Mouse (Mus musculus): ENCODE results near the gene Zp3r. TPM values are rescaled to one million over a fixed set of nuclear protein-coding genes. Genes with fewer than 3 reads are reported as not detected.
"Not testable (repeated sequence)": the region's sequence is repeated elsewhere in the genome, so short reads cannot be mapped to it uniquely, and the experiment has no call there.

Gene Zp3r
- not detected in 2 replicates for polyA plus RNA-seq (2015; fragmentation: Nextera tagmentation; extraction: Ambion mirVana)

DNA sequence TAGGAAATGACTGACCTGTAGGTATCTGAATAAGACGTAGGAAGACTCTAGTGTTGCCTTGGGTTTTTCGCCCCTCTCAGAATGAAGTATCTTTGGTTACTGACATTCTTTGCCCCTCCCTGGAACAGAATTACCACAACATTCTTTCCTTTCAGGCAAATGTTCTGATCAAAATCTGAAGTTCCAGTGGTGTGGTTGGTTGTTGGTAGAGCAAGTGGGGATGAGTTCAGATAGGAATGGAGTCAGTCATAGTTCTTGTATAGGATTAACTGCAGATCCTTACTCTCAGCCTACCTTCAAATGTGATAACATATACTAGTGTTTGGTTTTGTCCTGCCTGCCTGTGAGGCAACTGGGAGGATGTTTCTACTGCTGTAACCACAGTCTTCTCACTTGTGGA lies at the start of gene Zp3r:
Gene Zp3r, minus strand, starts transcription at position 101 of the 400 bp plus-strand sequence.
- Histone ChIP-seq H3K4me1 (no peaks in the 10 kb centered on the region), H3K36me3 (no peaks in the 10 kb centered on the region), H3K27me3 (replicated peaks) (no peaks in the 10 kb centered on the region), H3K4me2 (no peak within 1 kb of the TSS), H3K9ac (no peak within 1 kb of the TSS), H3K4me3 (no peak within 1 kb of the TSS), H3K27ac (replicated peaks) (no peak within 1 kb of the TSS), H3K9me3 (no peaks in the 10 kb centered on the region)
- no peak for ATAC-seq (ENCODE audit: extremely low read depth, insufficient number of reproducible peaks, low FRiP score, low TSS enrichment)
- 67% methylated on average over 2 of the region's 2 CpGs for WGBS

DNA sequence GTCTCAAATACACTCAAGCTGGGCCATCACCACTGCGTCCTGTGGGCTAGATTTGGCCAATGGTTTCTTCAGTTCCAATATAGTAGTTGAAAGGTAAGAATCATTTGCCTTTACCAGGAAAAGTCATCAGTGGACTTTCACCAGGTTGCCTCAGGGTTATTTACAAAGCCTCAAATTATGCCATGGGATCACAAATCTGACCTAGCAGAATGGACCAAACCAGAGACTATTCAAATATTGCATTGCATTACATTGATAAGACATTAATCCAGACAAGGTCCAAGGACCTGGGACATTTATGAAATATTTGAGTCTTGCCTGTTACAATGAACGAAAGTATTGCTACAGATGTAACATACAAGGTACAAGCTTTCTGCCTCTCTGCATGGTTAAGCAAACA lies 49.1 kb upstream of the Zp3r start:
- H3K9me3 ChIP-seq: no peaks in the 10 kb centered on the region
- no peak overlapping the region for H3K27ac ChIP-seq (replicated peaks)
- no peaks in the 10 kb centered on the region for H3K27me3 ChIP-seq (replicated peaks)
- H3K4me2 ChIP-seq: no peak overlapping the region
- H3K4me3 ChIP-seq: no peak overlapping the region
- WGBS: 74% methylated on average over 2 of the region's 2 CpGs
- H3K36me3 ChIP-seq: no peaks in the 10 kb centered on the region
- no peaks in the 10 kb centered on the region for H3K4me1 ChIP-seq
- ATAC-seq (ENCODE audit: extremely low read depth, insufficient number of reproducible peaks, low FRiP score, low TSS enrichment): no peak
- H3K9ac ChIP-seq: no peak overlapping the region

DNA sequence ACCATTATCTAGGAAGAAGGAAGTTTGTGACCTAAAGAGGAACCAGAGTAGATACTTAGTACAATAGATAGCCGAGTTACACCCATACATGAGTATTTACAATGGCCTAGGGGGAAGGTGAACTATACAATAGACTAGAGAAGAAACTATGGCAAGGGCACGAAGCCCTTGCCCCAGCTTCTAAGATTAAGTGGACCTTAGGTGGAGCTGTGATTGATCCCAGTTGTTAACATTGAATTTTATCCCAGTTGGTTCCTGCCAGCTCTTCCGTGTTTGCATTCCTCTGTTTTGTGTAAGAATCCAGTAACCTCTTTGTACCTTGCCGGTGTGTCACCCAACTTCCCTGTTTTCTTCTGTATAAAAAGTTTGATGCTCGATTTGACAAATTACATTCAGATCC lies 34.2 kb upstream of the Zp3r start:
- WGBS: 78% methylated on average over 5 of the region's 5 CpGs
- not testable (repeated sequence) for H3K9me3 ChIP-seq; H3K9ac ChIP-seq; H3K27ac ChIP-seq (replicated peaks); H3K27me3 ChIP-seq (replicated peaks); H3K4me2 ChIP-seq; H3K4me3 ChIP-seq; H3K4me1 ChIP-seq; H3K36me3 ChIP-seq; ATAC-seq (ENCODE audit: extremely low read depth, insufficient number of reproducible peaks, low FRiP score, low TSS enrichment)

DNA sequence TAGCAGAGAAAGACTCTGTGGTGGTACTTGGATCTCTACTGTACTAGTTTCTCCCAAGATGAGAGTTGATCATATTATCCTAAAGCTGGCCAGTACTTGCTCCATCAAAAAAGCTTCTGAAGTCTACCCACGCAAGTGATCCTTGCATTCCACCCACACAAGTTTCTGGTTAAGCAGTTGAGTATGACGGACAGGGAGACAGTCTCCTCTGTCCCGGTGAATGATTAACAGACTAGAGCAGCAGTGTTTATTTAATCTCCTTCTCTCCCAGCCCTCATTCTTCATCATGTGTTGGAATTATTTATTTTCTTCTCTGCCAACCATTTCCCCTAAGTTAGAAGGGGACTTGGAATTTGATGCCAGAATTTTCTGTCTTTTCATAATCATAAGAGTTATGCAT lies 32.0 kb upstream of the Zp3r start, which contains the start of gene C4bp:
Gene C4bp, minus strand, starts transcription at position 179 of the 400 bp plus-strand sequence.
- H3K27ac ChIP-seq (replicated peaks): no peak within 1 kb of the TSS
- WGBS: 65% methylated on average over 3 of the region's 3 CpGs
- H3K9me3 ChIP-seq: no peaks in the 10 kb centered on the region
- H3K4me2 ChIP-seq: no peak within 1 kb of the TSS
- no peaks in the 10 kb centered on the region for H3K36me3 ChIP-seq
- no peaks in the 10 kb centered on the region for H3K4me1 ChIP-seq
- ATAC-seq (ENCODE audit: extremely low read depth, insufficient number of reproducible peaks, low FRiP score, low TSS enrichment): no peak
- H3K9ac ChIP-seq: no peak within 1 kb of the TSS
- H3K4me3 ChIP-seq: no peak within 1 kb of the TSS
- H3K27me3 ChIP-seq (replicated peaks): no peaks in the 10 kb centered on the region

DNA sequence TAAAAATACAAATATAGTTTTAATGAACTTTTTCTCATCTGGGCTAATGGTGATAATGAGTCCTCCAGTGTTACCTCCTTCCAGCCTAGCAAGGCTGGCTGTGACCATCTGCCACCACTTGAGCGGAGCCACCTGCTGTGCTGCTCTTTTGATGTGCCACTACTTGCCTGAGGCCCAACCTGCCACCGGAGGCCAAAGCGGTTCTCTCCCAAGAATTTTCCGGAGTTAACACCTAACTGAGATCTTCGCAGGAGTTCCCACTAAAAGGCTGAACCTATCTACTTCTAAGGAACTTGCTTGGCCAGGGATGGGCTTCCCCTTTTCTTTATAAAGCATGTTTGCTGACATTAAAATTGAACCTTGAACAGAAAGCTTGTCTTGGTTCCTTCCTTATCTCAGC lies 30.2 kb upstream of the Zp3r start:
- 24% methylated on average over 5 of the region's 5 CpGs for WGBS
- not testable (repeated sequence) for H3K27ac ChIP-seq (replicated peaks); ATAC-seq (ENCODE audit: extremely low read depth, insufficient number of reproducible peaks, low FRiP score, low TSS enrichment); H3K9me3 ChIP-seq; H3K4me3 ChIP-seq; H3K9ac ChIP-seq; H3K27me3 ChIP-seq (replicated peaks); H3K36me3 ChIP-seq; H3K4me1 ChIP-seq; H3K4me2 ChIP-seq

DNA sequence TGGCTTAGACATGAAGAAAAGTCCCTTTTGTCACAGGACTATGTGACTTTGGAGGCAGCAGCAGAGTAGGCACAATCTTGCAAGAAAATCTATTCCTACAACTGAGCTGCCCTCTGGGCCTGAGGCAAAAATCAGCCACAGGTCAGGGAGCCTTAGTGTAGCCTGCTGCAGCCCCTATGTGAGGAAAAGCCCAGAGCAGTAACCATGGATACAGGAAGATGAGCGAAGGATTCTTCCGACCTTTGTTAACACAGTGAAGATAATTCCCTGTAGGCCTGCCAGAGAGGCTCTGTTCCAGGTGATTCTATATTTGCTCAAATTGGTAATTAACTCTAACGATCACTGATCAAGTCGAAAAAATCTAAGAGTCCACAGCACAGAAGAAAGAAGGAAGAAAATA lies 14.7 kb upstream of the Zp3r start:
- H3K9ac ChIP-seq: no peak overlapping the region
- H3K9me3 ChIP-seq: no peaks in the 10 kb centered on the region
- H3K4me2 ChIP-seq: no peak overlapping the region
- no peak for ATAC-seq (ENCODE audit: extremely low read depth, insufficient number of reproducible peaks, low FRiP score, low TSS enrichment)
- no peaks in the 10 kb centered on the region for H3K27me3 ChIP-seq (replicated peaks)
- H3K4me1 ChIP-seq: no peaks in the 10 kb centered on the region
- no peak overlapping the region for H3K4me3 ChIP-seq
- no peak overlapping the region for H3K27ac ChIP-seq (replicated peaks)
- 63% methylated on average over 4 of the region's 4 CpGs for WGBS
- H3K36me3 ChIP-seq: no peaks in the 10 kb centered on the region

DNA sequence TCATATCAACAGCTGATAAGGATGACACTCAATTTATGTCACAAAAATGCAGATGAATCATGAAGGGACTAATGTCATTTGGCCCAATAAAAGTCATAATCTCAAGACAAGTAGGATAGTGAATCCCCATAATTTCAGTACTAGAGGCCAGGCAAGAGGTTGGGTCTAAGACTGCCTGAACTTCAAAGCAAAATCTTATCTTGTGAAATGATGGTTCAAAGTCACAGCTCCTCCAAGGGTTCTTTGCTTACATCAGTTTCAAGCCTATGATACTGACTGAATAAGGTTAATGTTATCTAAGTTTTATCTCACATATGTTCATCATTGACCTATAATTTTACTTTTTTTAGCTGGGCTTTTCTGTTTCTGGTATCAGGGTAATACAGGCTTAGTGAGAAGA lies 11.5 kb upstream of the Zp3r start:
- Histone ChIP-seq H3K4me2 (no peak overlapping the region), H3K27me3 (replicated peaks) (no peaks in the 10 kb centered on the region), H3K9me3 (no peaks in the 10 kb centered on the region), H3K9ac (no peak overlapping the region), H3K36me3 (no peaks in the 10 kb centered on the region), H3K4me1 (no peaks in the 10 kb centered on the region), H3K27ac (replicated peaks) (no peak overlapping the region), H3K4me3 (no peak overlapping the region)
- no peak for ATAC-seq (ENCODE audit: extremely low read depth, insufficient number of reproducible peaks, low FRiP score, low TSS enrichment)

DNA sequence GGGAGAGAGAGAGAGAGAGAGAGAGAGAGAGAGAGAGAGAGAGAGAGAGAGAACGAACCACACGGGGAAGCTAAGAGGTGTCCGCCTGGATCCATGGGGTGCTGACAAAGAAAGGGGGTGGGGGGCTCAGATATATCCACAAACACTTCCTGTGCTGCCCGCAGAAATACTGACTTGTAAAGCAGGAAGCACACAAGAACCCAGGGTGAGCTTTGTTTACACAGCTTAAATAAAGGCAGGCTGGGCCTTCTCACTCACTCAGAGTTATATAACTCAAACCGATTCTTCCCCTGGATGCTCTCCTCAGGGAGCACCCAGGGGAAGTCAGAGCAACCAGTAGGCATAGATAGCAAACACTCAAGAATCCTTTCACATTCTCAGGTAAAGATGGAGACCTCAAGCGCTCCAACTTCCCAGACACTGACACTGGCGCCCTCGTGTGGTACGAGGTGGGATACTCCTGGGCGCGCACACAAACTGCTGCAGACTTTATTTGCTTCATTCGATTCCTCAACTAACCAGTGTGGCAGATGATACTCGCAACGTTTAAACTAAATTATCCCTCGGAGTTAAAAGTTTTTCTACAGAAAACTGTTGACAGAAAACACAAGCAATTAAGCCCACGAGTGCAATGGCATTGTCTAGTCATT lies 4.5 kb upstream of the Zp3r start:
- Histone ChIP-seq H3K4me1 (no peaks in the 10 kb centered on the region), H3K36me3 (no peaks in the 10 kb centered on the region), H3K27me3 (replicated peaks) (no peaks in the 10 kb centered on the region), H3K9ac (no peak overlapping the region), H3K4me2 (peak overlapping the region; percentile 31), H3K9me3 (no peaks in the 10 kb centered on the region), H3K27ac (replicated peaks) (no peak overlapping the region), H3K4me3 (no peak overlapping the region; the same call in 1 of the 2 replicates)
- ATAC-seq (ENCODE audit: extremely low read depth, insufficient number of reproducible peaks, low FRiP score, low TSS enrichment): no peak
- 28% methylated on average over 16 of the region's 16 CpGs for WGBS

DNA sequence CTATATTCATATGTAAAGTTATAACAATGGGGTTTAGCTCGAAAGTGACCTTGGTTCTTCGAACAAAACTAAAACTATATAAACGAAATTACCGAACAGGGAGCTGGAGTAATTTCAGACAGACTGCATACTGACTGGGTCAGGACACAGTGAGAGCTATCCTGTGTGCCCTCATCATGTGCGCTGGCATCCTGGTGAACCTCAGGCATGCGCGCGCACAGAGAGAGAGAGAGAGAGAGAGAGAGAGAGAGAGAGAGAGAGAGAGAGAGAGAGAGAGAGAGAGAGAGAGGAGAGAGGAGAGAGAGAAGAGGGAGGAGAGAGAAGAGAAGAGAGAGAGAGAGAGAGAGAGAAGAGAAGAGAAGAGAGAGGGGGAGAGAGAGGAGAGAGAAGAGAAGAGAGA lies 3.9 kb upstream of the Zp3r start:
- ATAC-seq (ENCODE audit: extremely low read depth, insufficient number of reproducible peaks, low FRiP score, low TSS enrichment): no peak
- H3K4me2 ChIP-seq: no peak overlapping the region

DNA sequence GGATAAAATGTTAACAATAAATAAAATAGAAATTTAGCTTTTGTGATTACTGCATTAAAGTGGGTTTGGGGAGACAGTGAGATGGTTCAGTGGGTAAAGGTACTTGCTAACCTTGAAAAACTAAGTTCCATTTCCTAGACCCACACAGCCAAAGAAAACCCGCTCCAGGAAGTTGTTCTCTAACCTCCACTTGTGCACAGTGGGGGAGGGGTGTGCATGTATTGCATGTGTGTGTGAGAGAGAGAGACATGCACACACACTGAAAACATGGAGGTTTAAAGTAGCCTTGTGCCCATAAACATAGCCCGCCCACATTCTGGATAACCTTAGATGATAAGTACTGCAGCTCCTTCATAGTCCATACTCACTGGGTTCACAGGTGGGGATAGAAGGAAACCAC lies 33.1 kb downstream of the Zp3r start:
- Histone ChIP-seq H3K27me3 (replicated peaks) (no peaks in the 10 kb centered on the region), H3K4me3 (no peak overlapping the region), H3K9me3 (no peaks in the 10 kb centered on the region), H3K4me2 (no peak overlapping the region), H3K27ac (replicated peaks) (no peak overlapping the region), H3K4me1 (no peaks in the 10 kb centered on the region), H3K9ac (no peak overlapping the region), H3K36me3 (no peaks in the 10 kb centered on the region)
- no peak for ATAC-seq (ENCODE audit: extremely low read depth, insufficient number of reproducible peaks, low FRiP score, low TSS enrichment)
- 85% methylated on average over 2 of the region's 2 CpGs for WGBS

More for the DNA sequence above, 3.9 kb upstream of the Zp3r start:
- Histone ChIP-seq H3K27me3 (replicated peaks) (no peaks in the 10 kb centered on the region), H3K27ac (replicated peaks) (no peak overlapping the region), H3K4me1 (no peaks in the 10 kb centered on the region), H3K9ac (no peak overlapping the region), H3K36me3 (no peaks in the 10 kb centered on the region), H3K9me3 (no peaks in the 10 kb centered on the region), H3K4me3 (no peak overlapping the region)
- WGBS: 73% methylated on average over 8 of the region's 8 CpGs

DNA sequence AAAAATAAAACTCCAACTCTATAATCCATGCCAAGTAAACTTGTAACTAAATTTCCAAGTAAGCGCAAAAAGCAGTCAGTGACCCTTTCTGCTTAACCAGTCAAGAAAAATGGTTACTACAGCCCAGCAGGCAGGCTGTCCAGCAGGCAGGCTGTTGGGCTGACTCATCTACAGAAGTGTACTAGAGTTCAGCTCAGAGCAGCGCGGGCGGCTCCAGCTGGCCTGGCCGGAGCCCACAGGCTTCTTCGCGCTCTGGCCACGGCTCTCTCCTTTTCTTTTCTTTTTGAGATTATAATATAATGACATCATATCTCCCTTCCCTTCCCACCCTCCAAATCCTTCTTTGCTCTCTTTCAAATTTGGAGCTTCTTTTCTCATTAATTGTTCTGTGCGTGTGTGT lies 40.8 kb downstream of the Zp3r start:
- H3K36me3 ChIP-seq: no peaks in the 10 kb centered on the region
- WGBS: 71% methylated on average over 9 of the region's 9 CpGs
- no peak for ATAC-seq (ENCODE audit: extremely low read depth, insufficient number of reproducible peaks, low FRiP score, low TSS enrichment)
- no peak overlapping the region for H3K27ac ChIP-seq (replicated peaks)
- no peak overlapping the region for H3K9ac ChIP-seq
- no peaks in the 10 kb centered on the region for H3K9me3 ChIP-seq
- no peaks in the 10 kb centered on the region for H3K4me1 ChIP-seq
- H3K4me2 ChIP-seq: no peak overlapping the region
- H3K4me3 ChIP-seq: no peak overlapping the region
- no peaks in the 10 kb centered on the region for H3K27me3 ChIP-seq (replicated peaks)

DNA sequence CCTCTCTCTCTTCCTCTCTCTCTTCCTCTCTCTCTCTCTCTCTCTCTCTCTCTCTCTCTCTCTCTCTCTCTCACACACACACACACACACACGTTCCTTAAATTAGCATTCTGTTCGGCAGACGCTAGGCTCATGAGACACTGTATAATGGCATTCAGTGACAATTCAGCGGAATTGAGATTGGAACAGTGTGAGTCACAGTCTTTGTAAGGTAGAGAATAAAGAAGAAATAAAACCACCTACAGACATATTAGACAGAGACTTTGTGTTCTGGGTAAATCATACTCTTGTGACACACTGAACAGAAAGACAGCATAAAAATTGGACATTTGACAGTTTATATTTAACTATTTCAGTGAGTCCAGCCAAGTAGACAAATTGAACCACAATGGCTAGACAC lies 53.0 kb downstream of the Zp3r start:
- Histone ChIP-seq H3K27me3 (replicated peaks) (no peaks in the 10 kb centered on the region), H3K9me3 (no peaks in the 10 kb centered on the region), H3K9ac (no peak overlapping the region), H3K36me3 (no peaks in the 10 kb centered on the region), H3K4me2 (no peak overlapping the region), H3K27ac (replicated peaks) (no peak overlapping the region), H3K4me1 (no peaks in the 10 kb centered on the region), H3K4me3 (no peak overlapping the region)
- no peak for ATAC-seq (ENCODE audit: extremely low read depth, insufficient number of reproducible peaks, low FRiP score, low TSS enrichment)
- 66% methylated on average over 4 of the region's 4 CpGs for WGBS
